In the genomic region with DNA sequence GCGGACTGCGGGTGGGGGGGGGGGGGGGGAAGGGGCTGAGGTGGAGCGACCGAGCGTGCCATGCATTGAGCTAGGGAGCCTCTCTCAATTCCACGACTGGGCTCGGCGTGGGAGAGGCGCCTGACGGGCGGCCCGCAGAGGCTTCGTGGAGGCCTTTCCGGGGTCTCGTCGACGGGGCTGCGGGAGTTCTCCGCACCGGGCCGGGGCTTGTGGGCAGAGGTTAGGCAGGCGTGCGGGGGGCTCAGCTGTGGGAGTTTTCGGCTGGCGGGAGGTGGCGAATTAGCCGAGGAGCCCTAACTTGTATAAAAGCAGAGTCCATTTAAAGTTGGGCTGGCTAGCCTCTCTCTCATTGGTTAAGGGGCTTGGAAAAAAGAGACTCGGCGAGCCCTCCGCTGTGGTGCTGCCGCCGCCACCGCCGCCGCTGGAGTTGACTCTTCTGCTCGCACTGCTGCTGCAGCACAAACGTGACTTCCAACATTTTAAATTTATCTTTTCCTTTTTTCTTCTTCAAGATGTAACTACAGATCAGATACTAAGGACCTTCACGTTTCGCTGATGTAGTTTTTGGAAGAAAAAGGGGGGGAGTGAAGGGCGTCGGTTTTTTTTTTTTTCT, we compare ENCODE assay signal across 8 mouse cellular contexts. TPM values are rescaled to one million over a fixed set of nuclear protein-coding genes. Genes with fewer than 3 reads are reported as not detected.
DNase-seq lines count a peak whose midpoint lies in the region; ATAC-seq and TF ChIP-seq lines count a peak whose summit lies in the region.

No protein-coding gene starts in this region.

- H3K9me3 ChIP-seq in ES-Bruce4 (replicated peaks; ENCODE audit: control insufficient read depth, insufficient read depth, low read length, poor library complexity, severe bottlenecking) = no peaks in the 10 kb centered on the region
- H3K9me3 ChIP-seq in forebrain, embryonic 13.5 days (replicated peaks) = no peaks in the 10 kb centered on the region
- no peaks in the 10 kb centered on the region for H3K9me3 ChIP-seq in liver, postnatal 0 days (ENCODE audit: low read length)
- no peaks in the 10 kb centered on the region for H3K9me3 ChIP-seq in neural tube, embryonic 13.5 days

- H3K36me3 ChIP-seq in ES-Bruce4 (ENCODE audit: control insufficient read depth, insufficient read depth, low read length, poor library complexity, severe bottlenecking) = no peaks in the 10 kb centered on the region
- no peaks in the 10 kb centered on the region for H3K36me3 ChIP-seq in forebrain, embryonic 13.5 days (ENCODE audit: poor library complexity, severe bottlenecking)
- no peaks in the 10 kb centered on the region for H3K36me3 ChIP-seq in liver, postnatal 0 days (replicated peaks; ENCODE audit: insufficient read depth, low read length)
- no peaks in the 10 kb centered on the region for H3K36me3 ChIP-seq in neural tube, embryonic 13.5 days

- TF ChIP-seq EP300 in ES-Bruce4 (IDR thresholded peaks at IDR 0.05; ENCODE audit: insufficient read depth, low read depth, low read length) = no peak
- TF ChIP-seq EP300 in liver, postnatal 0 days (IDR thresholded peaks at IDR 0.05; ENCODE audit: low read depth) = peak; percentile 27; the same call in 1 of the 2 replicates

- peak; percentile 92 to 94 for DNase-seq in heart, postnatal 10 days
- DNase-seq in layer of hippocampus, adult 11-12 months (ENCODE audit: low spot score) = peak; percentile 91
- peak; percentile 87 for DNase-seq in liver, postnatal 0 days
- peak; percentile 92 for DNase-seq in telencephalon, adult 2 months (ENCODE audit: low read depth, low spot score)

- H3K27ac ChIP-seq in ES-Bruce4 (ENCODE audit: insufficient read depth, low read length) = peak overlapping the region; percentile 85
- H3K27ac ChIP-seq in forebrain, embryonic 13.5 days = peak overlapping the region; percentile 95
- peak overlapping the region; percentile 95 for H3K27ac ChIP-seq in liver, postnatal 0 days (ENCODE audit: low read depth)
- peak overlapping the region; percentile 99 for H3K27ac ChIP-seq in neural tube, embryonic 13.5 days (replicated peaks)

- no peak for TF ChIP-seq CTCF in ES-Bruce4 (IDR thresholded peaks at IDR 0.05; ENCODE audit: low read depth, low read length)
- TF ChIP-seq CTCF in liver, postnatal 0 days (IDR thresholded peaks at IDR 0.05; ENCODE audit: low read depth) = 0 out of 2 replicates have a peak, but pooled peaks have one; percentile 1

- peak overlapping the region; percentile 97 for H3K9ac ChIP-seq in ES-Bruce4 (ENCODE audit: low read depth, poor library complexity, severe bottlenecking)
- H3K9ac ChIP-seq in forebrain, embryonic 13.5 days = peak overlapping the region; percentile 81
- peak overlapping the region; percentile 90 for H3K9ac ChIP-seq in liver, postnatal 0 days (replicated peaks)
- peak overlapping the region; percentile 87 for H3K9ac ChIP-seq in neural tube, embryonic 13.5 days

- peak overlapping the region; percentile 89 for H3K4me2 ChIP-seq in forebrain, embryonic 13.5 days
- peak overlapping the region; percentile 95 for H3K4me2 ChIP-seq in liver, postnatal 0 days (ENCODE audit: low read depth, low read length)
- peak overlapping the region; percentile 70 for H3K4me2 ChIP-seq in neural tube, embryonic 13.5 days

- TF ChIP-seq POLR2A in ES-Bruce4 (IDR thresholded peaks at IDR 0.05; ENCODE audit: insufficient read depth, low read length) = peak; percentile 97

- peak; percentile 56 for ATAC-seq in cerebellum, adult (ENCODE audit: insufficient number of reproducible peaks, low FRiP score, low TSS enrichment)
- ATAC-seq in forebrain, embryonic 13.5 days = peak; percentile 82
- peak; percentile 61 for ATAC-seq in liver, postnatal 0 days
- ATAC-seq in neural tube, embryonic 13.5 days (ENCODE audit: low read depth) = peak; percentile 86

- peak overlapping the region; percentile 97 for H3K4me3 ChIP-seq in ES-Bruce4 (ENCODE audit: low read depth, low read length)
- H3K4me3 ChIP-seq in forebrain, embryonic 13.5 days = peak overlapping the region; percentile 74
- H3K4me3 ChIP-seq in liver, postnatal 0 days (ENCODE audit: low read depth, low read length) = peak overlapping the region; percentile 77
- peak overlapping the region; percentile 78 for H3K4me3 ChIP-seq in neural tube, embryonic 13.5 days

- intact Hi-C loops in heart, postnatal 10 days (cut with DNase I) = loop anchor here (2.0 to 5.0 kb wide), 3 partner anchors 314 to 866 kb away; no protein-coding TSS in a partner anchor

- no peaks in the 10 kb centered on the region for H3K4me1 ChIP-seq in ES-Bruce4 (ENCODE audit: control insufficient read depth, insufficient read depth, low read length)
- peaks cover 29% of the 10 kb centered on the region for H3K4me1 ChIP-seq in forebrain, embryonic 13.5 days
- peaks cover 23% of the 10 kb centered on the region for H3K4me1 ChIP-seq in liver, postnatal 0 days (ENCODE audit: insufficient read depth)
- H3K4me1 ChIP-seq in neural tube, embryonic 13.5 days (replicated peaks) = peaks cover 40% of the 10 kb centered on the region

- no peaks in the 10 kb centered on the region for H3K27me3 ChIP-seq in ES-Bruce4 (ENCODE audit: control insufficient read depth, insufficient read depth, low read length, poor library complexity, severe bottlenecking)
- H3K27me3 ChIP-seq in forebrain, embryonic 13.5 days = no peaks in the 10 kb centered on the region
- H3K27me3 ChIP-seq in liver, postnatal 0 days (ENCODE audit: insufficient read depth, low read length) = no peaks in the 10 kb centered on the region
- H3K27me3 ChIP-seq in neural tube, embryonic 13.5 days = no peaks in the 10 kb centered on the region

- WGBS in forebrain, embryonic 13.5 days = 0% methylated on average over 37 of the region's 41 CpGs
- WGBS in liver, postnatal 0 days (ENCODE audit: insufficient replicate concordance) = under 1% methylated on average over 40 of the region's 41 CpGs
- WGBS in neural tube, embryonic 13.5 days = under 1% methylated on average over 37 of the region's 41 CpGs

RNA-seq across cellular contexts. Expression of a gene that starts 1.8 kb away (rescaled TPM):
- polyA plus RNA-seq in ES-Bruce4 (2011; ENCODE audit: insufficient read depth, insufficient read length, low read depth, missing spikeins) = 143 and 150 TPM in 2 replicates
- 36.7 and 39.9 TPM in 2 replicates for polyA plus RNA-seq in forebrain, embryonic 13.5 days (2015; fragmentation: Nextera tagmentation; extraction: Ambion mirVana)
- 10 to 100 TPM; 49.5 to 65.3 TPM for total RNA-seq in heart, postnatal 10 days (2021)
- polyA plus RNA-seq in liver, postnatal 0 days (2015; fragmentation: Nextera tagmentation; extraction: Ambion mirVana) = 5.7 and 6.8 TPM in 2 replicates
- 57.9 and 60.9 TPM in 2 replicates for polyA plus RNA-seq in neural tube, embryonic 13.5 days (2015; fragmentation: Nextera tagmentation; extraction: Ambion mirVana)

Comparison
In these comparisons a context has a peak if more than half of its experiments do, and no peak if none do; other contexts are left out.
1. Peak in every context shown above with its lines: DNase-seq, ATAC-seq, H3K4me3 ChIP-seq and H3K27ac ChIP-seq.